Mouse (Mus musculus) small intestine, adult 2 months (tissue): ENCODE data around the gene 2010111I01Rik.

Experiments used
- CTCF ChIP-seq: fragments of 200-500 bp; IDR thresholded peaks from 2 replicates; pipeline ENCODE4 v1.5.1; 2012; ENCODE audit warnings: low read depth, mild to moderate bottlenecking, control low read depth, inconsistent platforms, low read length, moderate library complexity, mixed read lengths; ENCODE audit not compliant: insufficient replicate concordance, insufficient read length; ENCODE audit errors: extremely low read depth
- POLR2A ChIP-seq: fragments of 200-500 bp; IDR thresholded peaks from 2 replicates; pipeline ENCODE4 v1.6.1; 2012; ENCODE audit warnings: low read depth, mild to moderate bottlenecking, control low read depth, inconsistent platforms, low read length, moderate library complexity

GRCm38 (mm10) chr13:62956776-62957175 is 7.9 kb upstream of the 2010111I01Rik start:
- TF ChIP-seq CTCF: no peak
- no peak for TF ChIP-seq POLR2A
